In genomic region chr11:17045806-17046205, GRCm38 (mm10) we compare ENCODE assay signal across 19 mouse cellular contexts. TPM values are rescaled to one million over a fixed set of nuclear protein-coding genes. Genes with fewer than 3 reads are reported as not detected.
DNase-seq lines count a peak whose midpoint lies in the region; TF ChIP-seq lines count a peak whose summit lies in the region.
"Had no signal": no experiment of that assay in that cellular context is flagged by ENCODE, and none has a peak within 500 bp of the region (broad histone marks: within the 10 kb centered on the region; RNA-seq: fewer than 3 reads in every experiment).

No protein-coding gene starts in this region.

- H3K27ac ChIP-seq in layer of hippocampus, adult 2 months, result peak overlapping the region; percentile 73
- H3K27ac ChIP-seq: embryonic facial prominence, embryonic 15.5 days; heart, adult 2 months; hindbrain, embryonic 15.5 days; midbrain, embryonic 12.5 days; neural tube, embryonic 12.5 days had no signal

- TF ChIP-seq CTCF in layer of hippocampus, adult 2 months (conservative IDR thresholded peaks at IDR 0.05), result no peak

- H3K4me3 ChIP-seq in layer of hippocampus, adult 2 months, result no peak overlapping the region
- H3K4me3 ChIP-seq: embryonic facial prominence, embryonic 15.5 days; heart, adult 2 months; hindbrain, embryonic 15.5 days; midbrain, embryonic 12.5 days; neural tube, embryonic 12.5 days had no signal

- peak; percentile 24 to 54 for DNase-seq in layer of hippocampus, adult 2 months (ENCODE audit: low spot score in 2 of 2)
- no peak for DNase-seq in layer of hippocampus, postnatal 25 days (ENCODE audit: extremely low spot score in 1 of 2, low spot score in 1 of 2)
- DNase-seq in brain, embryonic 18.5 days (ENCODE audit: low read depth, low spot score), result peak; percentile 8
- peak; percentile 55 to 71 for DNase-seq in left cerebral cortex, adult 9 months (ENCODE audit: low spot score in 2 of 2)
- peak; percentile 51 for DNase-seq in right cerebral cortex, postnatal 36 days (ENCODE audit: low spot score in 2 of 2)
- no peak for DNase-seq in liver
- DNase-seq in embryo, embryonic 10 days (ENCODE audit: low spot score), result no peak
- DNase-seq: adrenal gland, adult 2 months; cerebellum, adult 18-20 months; cerebellum, postnatal 25 days; heart, adult 2 months; heart, postnatal 36 days; kidney, postnatal 36 days; liver, postnatal 0 days; lung, postnatal 10 days had no signal

RNA-seq across cellular contexts. Expression of gene Cnrip1, which starts 5.6 kb away (rescaled TPM):
- 100 to 1,000 TPM; 123 to 124 TPM for total RNA-seq in layer of hippocampus, adult 2 months (2021)
- 100 to 1,000 TPM; 123 to 132 TPM for total RNA-seq in layer of hippocampus, postnatal 25 days (2021)

RNA-seq across cellular contexts. Expression of gene Plek, which starts 6.4 kb away (rescaled TPM):
- 1 to 10 TPM; 6.9 TPM for total RNA-seq in layer of hippocampus, adult 2 months (2021)
- 1 to 10 TPM; 5.1 to 5.2 TPM for total RNA-seq in layer of hippocampus, postnatal 25 days (2021)

Comparison
In these comparisons a context has a peak if more than half of its experiments do, and no peak if none do; other contexts are left out.
1. DNase-seq: peak in layer of hippocampus, adult 2 months (2 of 2), brain, embryonic 18.5 days (single experiment), left cerebral cortex, adult 9 months (2 of 2) and right cerebral cortex, postnatal 36 days (2 of 2); none in layer of hippocampus, postnatal 25 days (0 of 2), liver (single experiment) and embryo, embryonic 10 days (single experiment).